Mouse (Mus musculus) WW6 (cell line): ENCODE results near the gene Pias4.
A peak's percentile ranks its signal among the peaks of the same experiment; 100 is the strongest.
"Not testable (repeated sequence)": the region's sequence is repeated elsewhere in the genome, so short reads cannot be mapped to it uniquely, and the experiment has no call there.

ENCODE experiments used
- DNase-seq: peaks from one replicate; pipeline ENCODE4 v3.0.0-alpha.2; 2013; ENCODE audit warnings: low read depth, low spot score

The Pias4 gene

GRCm38 (mm10) chr10:81167200-81168086, at the start of gene Pias4:
Gene Pias4, minus strand, starts transcription at chr10:81167923.
- peak; percentile 99 for DNase-seq

GRCm38 (mm10) chr10:81217267-81217666, 49.5 kb upstream of the Pias4 start:
- DNase-seq: not testable (repeated sequence)

- DNase-seq: no peak
Measured at GRCm38 (mm10) chr10:81216810-81217209, 49.1 kb upstream of the Pias4 start.

GRCm38 (mm10) chr10:81216260-81216659, 48.5 kb upstream of the Pias4 start:
- DNase-seq: no peak

GRCm38 (mm10) chr10:81210154-81210553, 42.4 kb upstream of the Pias4 start:
- DNase-seq: no peak

GRCm38 (mm10) chr10:81204137-81204536, 36.4 kb upstream of the Pias4 start:
- no peak for DNase-seq

GRCm38 (mm10) chr10:81202978-81203720, 35.4 kb upstream of the Pias4 start:
- DNase-seq: no peak

GRCm38 (mm10) chr10:81201807-81202758, 34.4 kb upstream of the Pias4 start, which contains the start of gene Nmrk2:
Gene Nmrk2, minus strand, starts transcription at chr10:81202051.
- no peak for DNase-seq

GRCm38 (mm10) chr10:81200605-81201287, 33.0 kb upstream of the Pias4 start:
- no peak for DNase-seq

GRCm38 (mm10) chr10:81200141-81200540, 32.4 kb upstream of the Pias4 start:
- DNase-seq: no peak

- no peak for DNase-seq
Measured at GRCm38 (mm10) chr10:81198990-81199389, 31.3 kb upstream of the Pias4 start.

- no peak for DNase-seq
Measured at GRCm38 (mm10) chr10:81198230-81198629, 30.5 kb upstream of the Pias4 start.

- no peak for DNase-seq
Measured at GRCm38 (mm10) chr10:81197305-81197704, 29.6 kb upstream of the Pias4 start.

- DNase-seq: no peak
Measured at GRCm38 (mm10) chr10:81196470-81197065, 28.8 kb upstream of the Pias4 start.

- no peak for DNase-seq
Measured at GRCm38 (mm10) chr10:81195300-81195699, 27.6 kb upstream of the Pias4 start.

- no peak for DNase-seq
Measured at GRCm38 (mm10) chr10:81193991-81194774, 26.5 kb upstream of the Pias4 start.

- no peak for DNase-seq
Measured at GRCm38 (mm10) chr10:81192968-81193501, 25.3 kb upstream of the Pias4 start.

- DNase-seq: no peak
Measured at GRCm38 (mm10) chr10:81192270-81192967, 24.7 kb upstream of the Pias4 start.
